Mouse (Mus musculus): ENCODE results near the gene Cep112.

GRCm38 (mm10) chr11:108757626-108758430 lies 332.8 kb downstream of the Cep112 start:
- no peak for TF ChIP-seq POLR2A (IDR thresholded peaks at IDR 0.05; ENCODE audit: insufficient read depth, low read length)
- no peak for TF ChIP-seq CTCF (IDR thresholded peaks at IDR 0.05; ENCODE audit: low read depth, low read length)

Measured in ES-Bruce4 (cell line).